Mouse (Mus musculus) midbrain, embryonic 11.5 days (tissue): ENCODE data around the gene Trpv2. TPM values are rescaled to one million over a fixed set of nuclear protein-coding genes. Genes with fewer than 3 reads are reported as not detected.

ENCODE experiments used
- ATAC-seq: fragments of 200-750 bp; cut with Nextera tagmentation; 2 replicates; pipeline ENCODE4 v1.8.0; 2017; ENCODE audit warnings: moderate TSS enrichment, moderate library complexity; ENCODE audit not compliant: low FRiP score
- DNase-seq: peaks from one replicate; pipeline ENCODE4 v3.0.0; 2015; ENCODE audit warnings: low spot score; ENCODE audit errors: missing footprints
- H3K27ac ChIP-seq: fragments of 300-500 bp; sonication (generic); 2 replicates; pipeline ENCODE4 v1.5.1; 2014; ENCODE audit warnings: low read depth, low read length
- H3K27me3 ChIP-seq: fragments of 300-500 bp; sonication (generic); 2 replicates; pipeline ENCODE4 v1.6.1; 2014; ENCODE audit warnings: mild to moderate bottlenecking, low read length, moderate library complexity, mixed read lengths; ENCODE audit not compliant: control insufficient read depth, insufficient read depth
- H3K36me3 ChIP-seq: fragments of 300-500 bp; sonication (generic); 2 replicates; pipeline ENCODE4 v1.6.1; 2014; ENCODE audit warnings: mild to moderate bottlenecking, low read length, moderate library complexity, mixed read lengths; ENCODE audit not compliant: control insufficient read depth, insufficient read depth
- H3K4me1 ChIP-seq: fragments of 300-500 bp; sonication (generic); 2 replicates; pipeline ENCODE4 v1.6.1; 2014; ENCODE audit warnings: low read length; ENCODE audit not compliant: control insufficient read depth, insufficient read depth
- H3K4me2 ChIP-seq: fragments of 300-500 bp; sonication (generic); 2 replicates; pipeline ENCODE4 v1.6.1; 2014; ENCODE audit warnings: mild to moderate bottlenecking, moderate library complexity
- H3K4me3 ChIP-seq: fragments of 300-500 bp; sonication (generic); 2 replicates; pipeline ENCODE4 v1.5.1; 2014; ENCODE audit warnings: low read depth, low read length
- H3K9ac ChIP-seq: fragments of 300-500 bp; sonication (generic); 2 replicates; pipeline ENCODE4 v1.6.1; 2014; ENCODE audit warnings: low read length
- H3K9me3 ChIP-seq: fragments of 300-500 bp; sonication (generic); 2 replicates; pipeline ENCODE4 v1.6.1; 2016; ENCODE audit warnings: low read length; ENCODE audit not compliant: control insufficient read depth
- WGBS: fragments of 180-500 bp; shearing (Covaris S2); extraction: QIAGEN DNeasy Blood & Tissue Kit; methylation state at CpG from one replicate; pipeline ENCODE4 v1.1.7; 2014; 5-methylcytosine and 5-hydroxymethylcytosine counted together
- polyA plus RNA-seq: library from polyadenylated mRNA; unstranded; fragments of >200 nt; fragmentation: Nextera tagmentation; extraction: Ambion mirVana; gene quantifications from 2 replicates; pipeline ENCODE4 v1.2.1, GENCODE M21; 2014

Gene Trpv2
- polyA plus RNA-seq, 1 experiment from 2014 or later, result 5.4 TPM

- Histone ChIP-seq H3K27me3 (no peaks in the 10 kb centered on the region), H3K9me3 (no peaks in the 10 kb centered on the region), H3K4me3 (no peak overlapping the region), H3K4me1 (peaks cover 30% of the 10 kb centered on the region), H3K36me3 (no peaks in the 10 kb centered on the region), H3K27ac (peak overlapping the region; percentile 85), H3K4me2 (peak overlapping the region; percentile 32), H3K9ac (peak overlapping the region; percentile 38)
- 1% methylated on average over 11 of the region's 11 CpGs for WGBS
- peak; percentile 64; the same call in 1 of the 2 replicates for ATAC-seq
- DNase-seq, result peak; percentile 88
Measured at GRCm38 (mm10) chr11:62630225-62630821, 56.0 kb downstream of the Trpv2 start.

GRCm38 (mm10) chr11:62631138-62631537 lies 56.9 kb downstream of the Trpv2 start:
- 20% methylated on average over 4 of the region's 4 CpGs for whole genome bisulfite sequencing
- DNase-seq (peak; percentile 88), ATAC-seq (no peak)
- H3K36me3 ChIP-seq, result no peaks in the 10 kb centered on the region
- H3K4me1 ChIP-seq, result peaks cover 30% of the 10 kb centered on the region
- no peak overlapping the region for H3K27ac ChIP-seq
- H3K27me3 ChIP-seq, result no peaks in the 10 kb centered on the region
- no peak overlapping the region for H3K9ac ChIP-seq
- no peaks in the 10 kb centered on the region for H3K9me3 ChIP-seq
- H3K4me3 ChIP-seq, result no peak overlapping the region
- no peak overlapping the region for H3K4me2 ChIP-seq

GRCm38 (mm10) chr11:62635406-62635805 lies 61.1 kb downstream of the Trpv2 start:
- no peak overlapping the region for H3K9ac ChIP-seq
- H3K4me2 ChIP-seq, result no peak overlapping the region
- ATAC-seq (no peak), DNase-seq (no peak)
- 86% methylated on average over 3 of the region's 3 CpGs for WGBS
- no peaks in the 10 kb centered on the region for H3K36me3 ChIP-seq
- H3K9me3 ChIP-seq, result no peaks in the 10 kb centered on the region
- peaks cover 12% of the 10 kb centered on the region for H3K4me1 ChIP-seq
- H3K4me3 ChIP-seq, result no peak overlapping the region
- no peak overlapping the region for H3K27ac ChIP-seq
- H3K27me3 ChIP-seq, result no peaks in the 10 kb centered on the region

- Histone ChIP-seq H3K36me3 (no peaks in the 10 kb centered on the region), H3K4me3 (no peak overlapping the region), H3K27me3 (no peaks in the 10 kb centered on the region), H3K4me1 (peaks cover 4% of the 10 kb centered on the region), H3K9me3 (no peaks in the 10 kb centered on the region), H3K4me2 (no peak overlapping the region), H3K27ac (no peak overlapping the region), H3K9ac (no peak overlapping the region)
- DNase-seq, result no peak
- WGBS, result 68% methylated on average over 11 of the region's 11 CpGs
- no peak for ATAC-seq
Measured at GRCm38 (mm10) chr11:62636105-62636839, 62.0 kb downstream of the Trpv2 start.

GRCm38 (mm10) chr11:62636840-62637221 lies 62.5 kb downstream of the Trpv2 start:
- H3K4me3 ChIP-seq, result no peak overlapping the region
- no peaks in the 10 kb centered on the region for H3K9me3 ChIP-seq
- ATAC-seq (no peak), DNase-seq (no peak)
- no peaks in the 10 kb centered on the region for H3K4me1 ChIP-seq
- no peak overlapping the region for H3K27ac ChIP-seq
- H3K27me3 ChIP-seq, result no peaks in the 10 kb centered on the region
- 86% methylated on average over 3 of the region's 3 CpGs for WGBS
- H3K36me3 ChIP-seq, result no peaks in the 10 kb centered on the region
- no peak overlapping the region for H3K9ac ChIP-seq
- H3K4me2 ChIP-seq, result no peak overlapping the region

- Histone ChIP-seq H3K9ac (no peak overlapping the region), H3K4me1 (no peaks in the 10 kb centered on the region), H3K27ac (no peak overlapping the region), H3K9me3 (no peaks in the 10 kb centered on the region), H3K4me2 (no peak overlapping the region), H3K27me3 (no peaks in the 10 kb centered on the region), H3K36me3 (no peaks in the 10 kb centered on the region), H3K4me3 (no peak overlapping the region)
- DNase-seq, result no peak
- WGBS, result 66% methylated on average over 5 of the region's 5 CpGs
- ATAC-seq, result no peak
Measured at GRCm38 (mm10) chr11:62637401-62637800, 63.1 kb downstream of the Trpv2 start.

GRCm38 (mm10) chr11:62637806-62638205 lies 63.5 kb downstream of the Trpv2 start:
- H3K4me2 ChIP-seq, result no peak overlapping the region
- ATAC-seq (no peak), DNase-seq (no peak)
- no peaks in the 10 kb centered on the region for H3K27me3 ChIP-seq
- no peaks in the 10 kb centered on the region for H3K9me3 ChIP-seq
- no peak overlapping the region for H3K4me3 ChIP-seq
- no peaks in the 10 kb centered on the region for H3K4me1 ChIP-seq
- 85% methylated on average over 6 of the region's 6 CpGs for WGBS
- no peaks in the 10 kb centered on the region for H3K36me3 ChIP-seq
- H3K9ac ChIP-seq, result no peak overlapping the region
- H3K27ac ChIP-seq, result no peak overlapping the region

GRCm38 (mm10) chr11:62638402-62638801 lies 64.1 kb downstream of the Trpv2 start:
- no peak overlapping the region for H3K9ac ChIP-seq
- H3K27me3 ChIP-seq, result no peaks in the 10 kb centered on the region
- no peak for DNase-seq
- H3K36me3 ChIP-seq, result no peaks in the 10 kb centered on the region
- H3K4me2 ChIP-seq, result no peak overlapping the region
- H3K9me3 ChIP-seq, result no peaks in the 10 kb centered on the region
- no peak overlapping the region for H3K4me3 ChIP-seq
- H3K27ac ChIP-seq, result no peak overlapping the region
- 94% methylated on average over 4 of the region's 4 CpGs for WGBS
- no peaks in the 10 kb centered on the region for H3K4me1 ChIP-seq
- no peak for ATAC-seq

- DNase-seq (no peak), ATAC-seq (no peak)
- H3K36me3 ChIP-seq, result no peaks in the 10 kb centered on the region
- WGBS, result 83% methylated on average over 3 of the region's 3 CpGs
- no peak overlapping the region for H3K4me2 ChIP-seq
- H3K27ac ChIP-seq, result no peak overlapping the region
- no peaks in the 10 kb centered on the region for H3K27me3 ChIP-seq
- H3K4me1 ChIP-seq, result peaks cover 3% of the 10 kb centered on the region; the same call in 1 of the 2 replicates
- no peaks in the 10 kb centered on the region for H3K9me3 ChIP-seq
- no peak overlapping the region for H3K4me3 ChIP-seq
- no peak overlapping the region for H3K9ac ChIP-seq
Measured at GRCm38 (mm10) chr11:62640378-62640777, 66.1 kb downstream of the Trpv2 start.
